Mouse (Mus musculus) forebrain, embryonic 13.5 days (tissue): ENCODE data around the gene Ccdc121. TPM values are rescaled to one million over a fixed set of nuclear protein-coding genes. Genes with fewer than 3 reads are reported as not detected.

Experiments
- ATAC-seq: fragments of 200-750 bp; cut with Nextera tagmentation; 2 replicates; pipeline ENCODE4 v1.8.0; 2017
- H3K27ac ChIP-seq: fragments of 300-500 bp; sonication (generic); 2 replicates; pipeline ENCODE4 v1.5.1; 2015; ENCODE audit warnings: inconsistent platforms, mild to moderate bottlenecking, moderate library complexity
- H3K27me3 ChIP-seq: fragments of 300-500 bp; sonication (generic); 2 replicates; pipeline ENCODE4 v1.6.1; 2015; ENCODE audit warnings: mild to moderate bottlenecking, inconsistent platforms
- H3K36me3 ChIP-seq: fragments of 300-500 bp; sonication (generic); 2 replicates; pipeline ENCODE4 v1.6.1; 2015; ENCODE audit warnings: mild to moderate bottlenecking, inconsistent platforms; ENCODE audit not compliant: poor library complexity, severe bottlenecking
- H3K4me1 ChIP-seq: fragments of 300-500 bp; sonication (generic); 2 replicates; pipeline ENCODE4 v1.6.1; 2015; ENCODE audit warnings: inconsistent platforms
- H3K4me2 ChIP-seq: fragments of 300-500 bp; sonication (generic); 2 replicates; pipeline ENCODE4 v1.6.1; 2015; ENCODE audit warnings: inconsistent platforms, mild to moderate bottlenecking, moderate library complexity
- H3K4me3 ChIP-seq: fragments of 300-500 bp; sonication (generic); 2 replicates; pipeline ENCODE4 v1.5.1; 2015; ENCODE audit warnings: mild to moderate bottlenecking, inconsistent platforms
- H3K9ac ChIP-seq: fragments of 300-500 bp; sonication (generic); 2 replicates; pipeline ENCODE4 v1.6.1; 2015; ENCODE audit warnings: mild to moderate bottlenecking, inconsistent platforms
- H3K9me3 ChIP-seq: fragments of 300-500 bp; sonication (generic); replicated peaks from 2 replicates; pipeline ENCODE4 v1.6.1; 2016; ENCODE audit warnings: inconsistent platforms
- WGBS: fragments of 180-500 bp; shearing (Covaris S2); methylation state at CpG from one replicate; pipeline ENCODE4 v1.1.7; 2015; 5-methylcytosine and 5-hydroxymethylcytosine counted together
- polyA plus RNA-seq: library from polyadenylated mRNA; unstranded; fragments of >200 nt; fragmentation: Nextera tagmentation; extraction: Ambion mirVana; gene quantifications from 2 replicates; pipeline ENCODE4 v1.2.1, GENCODE M21; 2015

Ccdc121 gene
- polyA plus RNA-seq, 1 experiment from 2014 or later, result not detected

- Histone ChIP-seq H3K4me3 (no peak overlapping the region), H3K9ac (no peak overlapping the region), H3K27me3 (no peaks in the 10 kb centered on the region), H3K4me2 (no peak overlapping the region), H3K36me3 (no peaks in the 10 kb centered on the region), H3K4me1 (no peaks in the 10 kb centered on the region), H3K27ac (no peak overlapping the region), H3K9me3 (no peaks in the 10 kb centered on the region)
- no peak for ATAC-seq
- 75% methylated on average over 2 of the region's 2 CpGs for WGBS
These were observed 7.8 kb downstream of the Ccdc121 start for GRCm38 (mm10) chr1:181503471-181503870.

- ATAC-seq, result no peak
- H3K27ac ChIP-seq, result no peak overlapping the region
- H3K27me3 ChIP-seq, result no peaks in the 10 kb centered on the region
- WGBS, result 71% methylated on average over 5 of the region's 5 CpGs
- H3K9ac ChIP-seq, result no peak overlapping the region
- no peaks in the 10 kb centered on the region; the same call in 1 of the 2 replicates for H3K4me1 ChIP-seq
- H3K4me2 ChIP-seq, result no peak overlapping the region
- no peak overlapping the region for H3K4me3 ChIP-seq
- no peaks in the 10 kb centered on the region for H3K36me3 ChIP-seq
- no peaks in the 10 kb centered on the region for H3K9me3 ChIP-seq
These were observed 26.6 kb downstream of the Ccdc121 start for GRCm38 (mm10) chr1:181484696-181485095.

- Histone ChIP-seq H3K27me3 (no peaks in the 10 kb centered on the region), H3K4me1 (no peaks in the 10 kb centered on the region), H3K4me3 (no peak overlapping the region), H3K9ac (no peak overlapping the region), H3K4me2 (no peak overlapping the region), H3K27ac (no peak overlapping the region), H3K9me3 (peaks cover 2% of the 10 kb centered on the region; the same call in 1 of the 2 replicates), H3K36me3 (no peaks in the 10 kb centered on the region)
- 84% methylated on average over 6 of the region's 6 CpGs for WGBS
- ATAC-seq, result no peak
These were observed 34.7 kb downstream of the Ccdc121 start for GRCm38 (mm10) chr1:181476557-181476956.

- peaks cover 6% of the 10 kb centered on the region for H3K9me3 ChIP-seq
- no peak overlapping the region for H3K4me3 ChIP-seq
- no peaks in the 10 kb centered on the region for H3K27me3 ChIP-seq
- H3K4me2 ChIP-seq, result no peak overlapping the region
- H3K4me1 ChIP-seq, result no peaks in the 10 kb centered on the region
- H3K9ac ChIP-seq, result no peak overlapping the region
- H3K36me3 ChIP-seq, result no peaks in the 10 kb centered on the region
- 81% methylated on average over 8 of the region's 8 CpGs for WGBS
- no peak for ATAC-seq
- no peak overlapping the region for H3K27ac ChIP-seq
These were observed 35.1 kb downstream of the Ccdc121 start for GRCm38 (mm10) chr1:181476141-181476540.

GRCm38 (mm10) chr1:181469415-181469814 lies 41.8 kb downstream of the Ccdc121 start:
- Histone ChIP-seq H3K27ac (no peak overlapping the region), H3K4me1 (0 out of 2 replicates have a peak, but pooled peaks cover 3% of the 10 kb centered on the region), H3K9ac (no peak overlapping the region), H3K9me3 (peaks cover 9% of the 10 kb centered on the region), H3K4me2 (no peak overlapping the region), H3K36me3 (no peaks in the 10 kb centered on the region), H3K27me3 (no peaks in the 10 kb centered on the region), H3K4me3 (no peak overlapping the region)
- ATAC-seq, result no peak
- WGBS, result 89% methylated on average over 8 of the region's 8 CpGs

GRCm38 (mm10) chr1:181467321-181467670 lies 44.0 kb downstream of the Ccdc121 start:
- H3K4me1 ChIP-seq, result 0 out of 2 replicates have a peak, but pooled peaks cover 3% of the 10 kb centered on the region
- no peaks in the 10 kb centered on the region for H3K36me3 ChIP-seq
- 91% methylated on average over 6 of the region's 6 CpGs for WGBS
- no peak for ATAC-seq
- peaks cover 9% of the 10 kb centered on the region for H3K9me3 ChIP-seq
- H3K4me3 ChIP-seq, result no peak overlapping the region
- no peak overlapping the region for H3K9ac ChIP-seq
- H3K27ac ChIP-seq, result no peak overlapping the region
- no peak overlapping the region for H3K4me2 ChIP-seq
- H3K27me3 ChIP-seq, result no peaks in the 10 kb centered on the region

GRCm38 (mm10) chr1:181466601-181467320 lies 44.5 kb downstream of the Ccdc121 start:
- Histone ChIP-seq H3K4me3 (no peak overlapping the region), H3K9me3 (peaks cover 9% of the 10 kb centered on the region), H3K4me1 (0 out of 2 replicates have a peak, but pooled peaks cover 3% of the 10 kb centered on the region), H3K36me3 (no peaks in the 10 kb centered on the region), H3K27ac (no peak overlapping the region), H3K4me2 (no peak overlapping the region), H3K27me3 (no peaks in the 10 kb centered on the region), H3K9ac (no peak overlapping the region)
- ATAC-seq, result peak; percentile 69
- WGBS, result 76% methylated on average over 17 of the region's 17 CpGs

- Histone ChIP-seq H3K4me2 (no peak overlapping the region), H3K27ac (no peak overlapping the region), H3K9me3 (peaks cover 2% of the 10 kb centered on the region; the same call in 1 of the 2 replicates), H3K27me3 (no peaks in the 10 kb centered on the region), H3K9ac (no peak overlapping the region), H3K4me1 (0 out of 2 replicates have a peak, but pooled peaks cover 3% of the 10 kb centered on the region), H3K4me3 (no peak overlapping the region), H3K36me3 (no peaks in the 10 kb centered on the region)
- 83% methylated on average over 6 of the region's 6 CpGs for WGBS
- ATAC-seq, result peak; percentile 16; the same call in 1 of the 2 replicates
These were observed 45.2 kb downstream of the Ccdc121 start for GRCm38 (mm10) chr1:181466040-181466439.

- Histone ChIP-seq H3K27ac (no peak overlapping the region), H3K36me3 (no peaks in the 10 kb centered on the region), H3K4me3 (no peak overlapping the region), H3K9me3 (no peaks in the 10 kb centered on the region), H3K4me1 (0 out of 2 replicates have a peak, but pooled peaks cover 3% of the 10 kb centered on the region), H3K4me2 (no peak overlapping the region), H3K27me3 (no peaks in the 10 kb centered on the region), H3K9ac (no peak overlapping the region)
- 58% methylated on average over 5 of the region's 5 CpGs for WGBS
- no peak for ATAC-seq
These were observed 46.2 kb downstream of the Ccdc121 start for GRCm38 (mm10) chr1:181465027-181465426.

GRCm38 (mm10) chr1:181462906-181463179 lies 48.4 kb downstream of the Ccdc121 start:
- 47% methylated on average over 6 of the region's 6 CpGs for WGBS

GRCm38 (mm10) chr1:181462051-181462905 lies 49.0 kb downstream of the Ccdc121 start:
- no peak overlapping the region for H3K4me2 ChIP-seq
- no peak overlapping the region for H3K4me3 ChIP-seq
- H3K9me3 ChIP-seq, result no peaks in the 10 kb centered on the region
- H3K9ac ChIP-seq, result no peak overlapping the region
- no peak overlapping the region for H3K27ac ChIP-seq
- no peak for ATAC-seq
- H3K36me3 ChIP-seq, result no peaks in the 10 kb centered on the region
- H3K4me1 ChIP-seq, result peaks cover 3% of the 10 kb centered on the region; the same call in 1 of the 2 replicates
- H3K27me3 ChIP-seq, result no peaks in the 10 kb centered on the region
- WGBS, result 60% methylated on average over 8 of the region's 8 CpGs

More at GRCm38 (mm10) chr1:181462906-181463179, 48.4 kb downstream of the Ccdc121 start:
- H3K4me3 ChIP-seq, result no peak overlapping the region
- H3K27ac ChIP-seq, result no peak overlapping the region
- no peak for ATAC-seq
- H3K4me1 ChIP-seq, result peaks cover 3% of the 10 kb centered on the region; the same call in 1 of the 2 replicates
- no peaks in the 10 kb centered on the region for H3K27me3 ChIP-seq
- H3K36me3 ChIP-seq, result no peaks in the 10 kb centered on the region
- no peak overlapping the region for H3K9ac ChIP-seq
- no peaks in the 10 kb centered on the region for H3K9me3 ChIP-seq
- H3K4me2 ChIP-seq, result no peak overlapping the region

- H3K4me1 ChIP-seq, result peaks cover under 1% of the 10 kb centered on the region; the same call in 1 of the 2 replicates
- no peak overlapping the region for H3K27ac ChIP-seq
- no peak overlapping the region for H3K4me2 ChIP-seq
- no peaks in the 10 kb centered on the region for H3K36me3 ChIP-seq
- no peaks in the 10 kb centered on the region for H3K9me3 ChIP-seq
- no peak overlapping the region for H3K4me3 ChIP-seq
- ATAC-seq, result no peak
- 90% methylated on average over 8 of the region's 8 CpGs for WGBS
- no peak overlapping the region for H3K9ac ChIP-seq
- no peaks in the 10 kb centered on the region for H3K27me3 ChIP-seq
These were observed 49.8 kb downstream of the Ccdc121 start for GRCm38 (mm10) chr1:181461484-181461883.
